Mouse (Mus musculus) midbrain, embryonic 11.5 days (tissue): Measurements from ENCODE around the gene 2900011O08Rik. TPM values are rescaled to one million over a fixed set of nuclear protein-coding genes. Genes with fewer than 3 reads are reported as not detected.
"Not testable (repeated sequence)": the region's sequence is repeated elsewhere in the genome, so short reads cannot be mapped to it uniquely, and the experiment has no call there.

Experiments
- ATAC-seq: fragments of 200-750 bp; cut with Nextera tagmentation; 2 replicates; pipeline ENCODE4 v1.8.0; 2017; ENCODE audit warnings: moderate TSS enrichment, moderate library complexity; ENCODE audit not compliant: low FRiP score
- DNase-seq: peaks from one replicate; pipeline ENCODE4 v3.0.0; 2015; ENCODE audit warnings: low spot score; ENCODE audit errors: missing footprints
- H3K27ac ChIP-seq: fragments of 300-500 bp; sonication (generic); 2 replicates; pipeline ENCODE4 v1.5.1; 2014; ENCODE audit warnings: low read depth, low read length
- H3K27me3 ChIP-seq: fragments of 300-500 bp; sonication (generic); 2 replicates; pipeline ENCODE4 v1.6.1; 2014; ENCODE audit warnings: mild to moderate bottlenecking, low read length, moderate library complexity, mixed read lengths; ENCODE audit not compliant: control insufficient read depth, insufficient read depth
- H3K36me3 ChIP-seq: fragments of 300-500 bp; sonication (generic); 2 replicates; pipeline ENCODE4 v1.6.1; 2014; ENCODE audit warnings: mild to moderate bottlenecking, low read length, moderate library complexity, mixed read lengths; ENCODE audit not compliant: control insufficient read depth, insufficient read depth
- H3K4me1 ChIP-seq: fragments of 300-500 bp; sonication (generic); 2 replicates; pipeline ENCODE4 v1.6.1; 2014; ENCODE audit warnings: low read length; ENCODE audit not compliant: control insufficient read depth, insufficient read depth
- H3K4me2 ChIP-seq: fragments of 300-500 bp; sonication (generic); 2 replicates; pipeline ENCODE4 v1.6.1; 2014; ENCODE audit warnings: mild to moderate bottlenecking, moderate library complexity
- H3K4me3 ChIP-seq: fragments of 300-500 bp; sonication (generic); 2 replicates; pipeline ENCODE4 v1.5.1; 2014; ENCODE audit warnings: low read depth, low read length
- H3K9ac ChIP-seq: fragments of 300-500 bp; sonication (generic); 2 replicates; pipeline ENCODE4 v1.6.1; 2014; ENCODE audit warnings: low read length
- H3K9me3 ChIP-seq: fragments of 300-500 bp; sonication (generic); 2 replicates; pipeline ENCODE4 v1.6.1; 2016; ENCODE audit warnings: low read length; ENCODE audit not compliant: control insufficient read depth
- WGBS: fragments of 180-500 bp; shearing (Covaris S2); extraction: QIAGEN DNeasy Blood & Tissue Kit; methylation state at CpG from one replicate; pipeline ENCODE4 v1.1.7; 2014; 5-methylcytosine and 5-hydroxymethylcytosine counted together
- polyA plus RNA-seq: library from polyadenylated mRNA; unstranded; fragments of >200 nt; fragmentation: Nextera tagmentation; extraction: Ambion mirVana; gene quantifications from 2 replicates; pipeline ENCODE4 v1.2.1, GENCODE M21; 2014

2900011O08Rik gene
- polyA plus RNA-seq, 1 experiment from 2014 or later = 28.1 TPM

GRCm38 (mm10) chr16:14046224-14046756 lies 59.9 kb downstream of the 2900011O08Rik start:
- DNase-seq (no peak), ATAC-seq (no peak)
- H3K27ac ChIP-seq = no peak overlapping the region
- no peak overlapping the region for H3K4me2 ChIP-seq
- no peaks in the 10 kb centered on the region for H3K36me3 ChIP-seq
- no peaks in the 10 kb centered on the region for H3K4me1 ChIP-seq
- no peak overlapping the region for H3K4me3 ChIP-seq
- H3K9ac ChIP-seq = no peak overlapping the region
- no peaks in the 10 kb centered on the region for H3K27me3 ChIP-seq
- no peaks in the 10 kb centered on the region for H3K9me3 ChIP-seq
- 78% methylated on average over 4 of the region's 4 CpGs for WGBS

- ATAC-seq (no peak), DNase-seq (no peak)
- 90% methylated on average over 2 of the region's 2 CpGs for WGBS
These were observed 65.8 kb downstream of the 2900011O08Rik start for GRCm38 (mm10) chr16:14052221-14052620.

GRCm38 (mm10) chr16:14053116-14053515 lies 66.7 kb downstream of the 2900011O08Rik start:
- Histone ChIP-seq H3K36me3 (no peaks in the 10 kb centered on the region), H3K4me2 (no peak overlapping the region), H3K27me3 (no peaks in the 10 kb centered on the region), H3K4me3 (no peak overlapping the region), H3K9ac (no peak overlapping the region), H3K9me3 (no peaks in the 10 kb centered on the region), H3K27ac (no peak overlapping the region), H3K4me1 (no peaks in the 10 kb centered on the region; the same call in 1 of the 2 replicates)
- WGBS = 82% methylated on average over 5 of the region's 5 CpGs
- ATAC-seq (no peak), DNase-seq (no peak)

More at GRCm38 (mm10) chr16:14052221-14052620, 65.8 kb downstream of the 2900011O08Rik start:
- no peak overlapping the region for H3K4me2 ChIP-seq
- no peak overlapping the region for H3K27ac ChIP-seq
- no peak overlapping the region for H3K9ac ChIP-seq
- no peaks in the 10 kb centered on the region for H3K36me3 ChIP-seq
- H3K27me3 ChIP-seq = no peaks in the 10 kb centered on the region
- no peaks in the 10 kb centered on the region for H3K9me3 ChIP-seq
- no peaks in the 10 kb centered on the region for H3K4me1 ChIP-seq
- no peak overlapping the region for H3K4me3 ChIP-seq

GRCm38 (mm10) chr16:14055271-14055670 lies 68.9 kb downstream of the 2900011O08Rik start:
- ATAC-seq (no peak), DNase-seq (no peak)
- Histone ChIP-seq H3K9ac (no peak overlapping the region), H3K9me3 (no peaks in the 10 kb centered on the region), H3K4me1 (no peaks in the 10 kb centered on the region; the same call in 1 of the 2 replicates), H3K4me2 (no peak overlapping the region), H3K27me3 (no peaks in the 10 kb centered on the region), H3K36me3 (no peaks in the 10 kb centered on the region), H3K4me3 (no peak overlapping the region), H3K27ac (no peak overlapping the region)
- 19% methylated on average over 1 of the region's 1 CpGs for WGBS

- ATAC-seq (no peak), DNase-seq (no peak)
- no peak overlapping the region for H3K4me2 ChIP-seq
- no peaks in the 10 kb centered on the region for H3K27me3 ChIP-seq
- no peaks in the 10 kb centered on the region for H3K36me3 ChIP-seq
- no peaks in the 10 kb centered on the region; the same call in 1 of the 2 replicates for H3K4me1 ChIP-seq
- no peak overlapping the region for H3K4me3 ChIP-seq
- 85% methylated on average over 4 of the region's 4 CpGs for WGBS
- H3K9me3 ChIP-seq = no peaks in the 10 kb centered on the region
- H3K9ac ChIP-seq = no peak overlapping the region
- no peak overlapping the region for H3K27ac ChIP-seq
These were observed 70.3 kb downstream of the 2900011O08Rik start for GRCm38 (mm10) chr16:14056734-14057133.

- H3K27ac ChIP-seq = no peak overlapping the region
- DNase-seq (no peak), ATAC-seq (0 out of 2 replicates have a peak, but pooled peaks have one; percentile 42)
- no peak overlapping the region for H3K9ac ChIP-seq
- H3K27me3 ChIP-seq = no peaks in the 10 kb centered on the region
- no peak overlapping the region for H3K4me3 ChIP-seq
- no peaks in the 10 kb centered on the region; the same call in 1 of the 2 replicates for H3K4me1 ChIP-seq
- H3K4me2 ChIP-seq = no peak overlapping the region
- 6% methylated on average over 1 of the region's 1 CpGs for WGBS
- no peaks in the 10 kb centered on the region for H3K36me3 ChIP-seq
- no peaks in the 10 kb centered on the region for H3K9me3 ChIP-seq
These were observed 72.1 kb downstream of the 2900011O08Rik start for GRCm38 (mm10) chr16:14058541-14058940.

- ATAC-seq (no peak), DNase-seq (peak; percentile 81)
- Histone ChIP-seq H3K4me2 (no peak overlapping the region), H3K9ac (no peak overlapping the region), H3K4me1 (no peaks in the 10 kb centered on the region; the same call in 1 of the 2 replicates), H3K9me3 (no peaks in the 10 kb centered on the region), H3K4me3 (no peak overlapping the region), H3K27me3 (no peaks in the 10 kb centered on the region), H3K36me3 (no peaks in the 10 kb centered on the region), H3K27ac (no peak overlapping the region)
- 58% methylated on average over 1 of the region's 1 CpGs for WGBS
These were observed 72.9 kb downstream of the 2900011O08Rik start for GRCm38 (mm10) chr16:14059118-14059854.

- no peak overlapping the region for H3K27ac ChIP-seq
- no peak overlapping the region for H3K4me2 ChIP-seq
- no peaks in the 10 kb centered on the region for H3K36me3 ChIP-seq
- DNase-seq (no peak), ATAC-seq (no peak)
- H3K4me1 ChIP-seq = no peaks in the 10 kb centered on the region; the same call in 1 of the 2 replicates
- no peak overlapping the region for H3K4me3 ChIP-seq
- 80% methylated on average over 5 of the region's 5 CpGs for WGBS
- H3K27me3 ChIP-seq = no peaks in the 10 kb centered on the region
- H3K9ac ChIP-seq = no peak overlapping the region
- H3K9me3 ChIP-seq = no peaks in the 10 kb centered on the region
These were observed 73.5 kb downstream of the 2900011O08Rik start for GRCm38 (mm10) chr16:14059869-14060268.

GRCm38 (mm10) chr16:14066571-14066970 lies 80.2 kb downstream of the 2900011O08Rik start:
- H3K4me1 ChIP-seq, H3K9ac ChIP-seq, H3K4me2 ChIP-seq, H3K27me3 ChIP-seq, ATAC-seq, H3K36me3 ChIP-seq, H3K27ac ChIP-seq, H3K9me3 ChIP-seq, DNase-seq, H3K4me3 ChIP-seq: not testable (repeated sequence)
- 91% methylated on average over 4 of the region's 4 CpGs for WGBS
